Mouse (Mus musculus) heart, adult 2 months (tissue): ENCODE results near the gene 9530003J23Rik. TPM values are rescaled to one million over a fixed set of nuclear protein-coding genes. Genes with fewer than 3 reads are reported as not detected.
"Not testable (repeated sequence)": the region's sequence is repeated elsewhere in the genome, so short reads cannot be mapped to it uniquely, and the experiment has no call there.

ENCODE experiments used
- DNase-seq, 2 experiments: peaks; one replicate each; pipeline ENCODE4 v3.0.0; 2021
- H3K27ac ChIP-seq: fragments of 200-600 bp; 2 replicates; pipeline ENCODE4 v1.8.1; 2022
- H3K27me3 ChIP-seq: fragments of 200-500 bp; 2 replicates; pipeline ENCODE4 v1.6.1; 2012; ENCODE audit warnings: mild to moderate bottlenecking, low read length, inconsistent platforms, mixed read lengths; ENCODE audit not compliant: control insufficient read depth, insufficient read depth
- H3K36me3 ChIP-seq: fragments of 200-500 bp; 2 replicates; pipeline ENCODE4 v1.6.1; 2012; ENCODE audit warnings: low read length, inconsistent platforms; ENCODE audit not compliant: control insufficient read depth, insufficient read depth
- H3K4me1 ChIP-seq: fragments of 200-500 bp; 2 replicates; pipeline ENCODE4 v1.6.1; 2011; ENCODE audit warnings: low read length; ENCODE audit not compliant: control insufficient read depth, insufficient read depth
- H3K4me3 ChIP-seq: fragments of 200-600 bp; 2 replicates; pipeline ENCODE4 v1.8.1; 2022
- H3K79me2 ChIP-seq: fragments of 200-500 bp; replicated peaks from 2 replicates; pipeline ENCODE4 v1.6.1; 2012; ENCODE audit warnings: mild to moderate bottlenecking, inconsistent platforms, low read length, moderate library complexity, mixed read lengths; ENCODE audit not compliant: control insufficient read depth, insufficient read depth
- H3K9ac ChIP-seq: fragments of 200-500 bp; 2 replicates; pipeline ENCODE4 v1.6.1; 2012; ENCODE audit warnings: low read depth, mild to moderate bottlenecking, control low read depth, inconsistent platforms, low read length, mixed read lengths
- CTCF ChIP-seq: fragments of 200-600 bp; IDR thresholded peaks from 2 replicates; pipeline ENCODE4 v1.8.1; 2022; ENCODE audit warnings: antibody characterized with exemption, mild to moderate bottlenecking, moderate library complexity
- EP300 ChIP-seq: fragments of 200-500 bp; IDR thresholded peaks from 2 replicates; pipeline ENCODE4 v1.6.1; 2011; ENCODE audit warnings: low read depth, low read length, control low read depth; ENCODE audit not compliant: insufficient read depth
- POLR2A ChIP-seq: fragments of 200-500 bp; IDR thresholded peaks from 2 replicates; pipeline ENCODE4 v1.6.1; 2011; ENCODE audit warnings: mild to moderate bottlenecking, low read depth, low read length, control low read depth; ENCODE audit not compliant: insufficient read depth
- WGBS: fragments of 180-500 bp; shearing (Covaris S2); methylation state at CpG from one replicate; pipeline ENCODE4 v1.1.7; 2018; 5-methylcytosine and 5-hydroxymethylcytosine counted together
- intact Hi-C: fragments of 180-260 bp; cut with DNase I; formaldehyde crosslinking; loops from one replicate; pipeline ENCODE4 v1.15.1; 2025
- polyA plus RNA-seq: library from polyadenylated mRNA; depleted of rRNA; stranded (reverse); fragments of >200 nt; gene quantifications from 2 replicates; pipeline ENCODE4 v1.2.3, GENCODE M21; 2012
- total RNA-seq, 2 experiments: library from RNA; stranded (reverse); gene quantifications; 2 replicates each; pipeline ENCODE4 v1.2.3; 2021

Gene 9530003J23Rik
- total and polyA plus RNA-seq, 3 experiments, result not detected

DNA sequence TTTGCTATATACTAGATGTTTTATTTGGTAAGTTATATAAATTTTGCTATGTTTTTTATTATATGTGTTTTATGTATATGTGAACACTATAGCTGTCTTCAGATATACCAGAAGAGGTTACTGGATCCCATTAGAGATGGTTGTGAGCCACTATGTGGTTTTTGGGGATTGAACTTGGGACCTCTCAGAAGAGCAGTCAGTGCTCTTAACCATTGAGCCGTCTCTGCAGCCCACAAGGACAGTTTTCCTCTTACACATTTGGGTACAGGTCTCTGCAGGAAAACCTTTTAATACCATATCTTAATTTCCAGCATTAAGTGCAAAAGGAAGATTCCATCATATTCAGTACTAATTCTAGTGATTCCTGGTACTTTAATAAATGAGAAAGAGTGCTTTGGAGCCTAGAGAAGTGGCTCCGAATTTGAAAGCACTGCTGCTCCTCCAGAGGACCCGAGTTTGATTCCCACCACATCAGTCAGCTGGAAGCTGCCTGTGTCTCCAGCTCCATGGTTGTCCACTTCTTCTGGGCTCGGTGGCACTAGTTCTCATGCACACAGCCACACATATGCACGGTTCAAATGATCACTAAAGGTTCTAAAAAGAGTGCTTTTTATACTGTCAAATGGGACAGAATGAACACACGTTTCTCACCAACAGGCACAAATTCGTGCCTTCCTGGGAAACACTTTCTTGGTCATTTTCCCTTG, 45.5 kb upstream of the 9530003J23Rik start:
- no peak overlapping the region for H3K9ac ChIP-seq
- no peaks in the 10 kb centered on the region for H3K4me1 ChIP-seq
- H3K36me3 ChIP-seq, result no peaks in the 10 kb centered on the region
- intact Hi-C loops, result no loop called here
- no peaks in the 10 kb centered on the region for H3K27me3 ChIP-seq
- H3K4me3 ChIP-seq, result no peak overlapping the region
- DNase-seq, result no peak
- WGBS, result 84% methylated on average over 7 of the region's 7 CpGs
- H3K79me2 ChIP-seq, result no peaks in the 10 kb centered on the region
- no peak for TF ChIP-seq CTCF
- no peak for TF ChIP-seq POLR2A
- no peak for TF ChIP-seq EP300
- H3K27ac ChIP-seq, result no peak overlapping the region

DNA sequence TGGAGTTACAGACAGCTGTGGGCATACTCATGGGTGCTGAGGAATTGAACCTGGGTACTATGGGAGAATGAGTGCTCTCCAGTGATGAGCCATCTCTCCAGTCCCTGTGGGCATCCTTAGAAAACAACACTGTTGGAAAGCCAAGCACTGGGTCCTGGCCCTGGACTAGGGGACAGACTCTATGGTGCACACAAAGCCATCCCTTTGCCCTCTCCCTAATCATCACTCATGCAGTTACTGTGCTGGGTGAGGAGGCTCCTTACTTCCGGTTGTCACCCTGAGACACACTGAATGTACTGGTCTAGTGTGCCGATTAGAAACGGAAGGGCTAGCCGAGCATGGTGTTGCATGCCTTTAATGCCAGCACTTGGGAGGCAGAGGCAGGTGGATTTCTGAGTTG, 44.7 kb upstream of the 9530003J23Rik start:
- DNase-seq, H3K27me3 ChIP-seq, H3K79me2 ChIP-seq, H3K4me1 ChIP-seq, H3K36me3 ChIP-seq, H3K4me3 ChIP-seq, H3K9ac ChIP-seq, H3K27ac ChIP-seq, intact Hi-C loops: not testable (repeated sequence)
- WGBS, result 89% methylated on average over 4 of the region's 4 CpGs

DNA sequence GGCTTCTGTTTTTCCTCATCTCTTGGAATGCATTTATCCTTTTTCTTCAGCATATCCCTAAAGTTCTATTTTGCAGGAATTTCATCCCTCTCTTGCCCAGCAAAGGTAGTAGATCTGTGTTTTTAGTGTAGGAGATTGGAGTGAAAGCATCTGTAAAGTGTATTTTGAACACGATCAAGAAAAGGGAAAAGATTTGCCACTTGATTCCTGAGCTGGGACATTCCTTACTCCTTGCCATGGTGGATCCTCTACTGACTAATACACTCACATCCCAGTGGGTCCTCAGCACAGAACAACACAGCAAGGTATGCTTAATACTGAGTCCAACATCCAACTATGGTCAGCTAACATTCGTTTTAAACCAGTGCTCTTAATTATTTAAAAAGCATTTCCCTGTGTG, 44.0 kb upstream of the 9530003J23Rik start:
- no peaks in the 10 kb centered on the region for H3K4me1 ChIP-seq
- H3K36me3 ChIP-seq, result no peaks in the 10 kb centered on the region
- H3K79me2 ChIP-seq, result no peaks in the 10 kb centered on the region
- 73% methylated on average over 2 of the region's 2 CpGs for WGBS
- no peak overlapping the region for H3K4me3 ChIP-seq
- no peak overlapping the region for H3K9ac ChIP-seq
- H3K27me3 ChIP-seq, result no peaks in the 10 kb centered on the region
- no peak overlapping the region for H3K27ac ChIP-seq
- intact Hi-C loops, result no loop called here
- DNase-seq, result no peak
- no peak for TF ChIP-seq CTCF
- no peak for TF ChIP-seq EP300
- no peak for TF ChIP-seq POLR2A

DNA sequence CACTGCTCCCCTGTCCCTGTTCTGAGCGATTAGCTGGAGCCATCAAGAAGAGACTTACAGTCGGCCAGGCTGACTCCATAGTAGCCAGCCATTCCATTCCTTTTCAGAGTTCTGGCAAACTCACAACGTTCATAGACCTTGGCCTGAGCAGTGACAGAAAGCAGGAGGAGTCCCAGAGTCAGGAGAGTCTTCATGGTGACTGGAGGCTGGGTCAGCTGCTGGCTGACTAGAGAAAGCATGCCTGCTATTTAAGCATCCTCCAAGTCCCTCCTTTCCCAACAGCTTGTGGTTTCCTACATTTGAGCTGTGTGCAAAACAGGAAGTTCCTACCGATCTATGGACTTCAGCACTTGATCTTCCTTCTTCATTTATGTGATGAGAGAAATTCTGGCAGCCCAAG, 43.5 kb upstream of the 9530003J23Rik start, which contains the start of gene Lyz2:
Gene Lyz2, minus strand, starts transcription at position 273 of the 400 bp plus-strand sequence.
- no peak within 1 kb of the TSS for H3K4me3 ChIP-seq
- peak; percentile 31 to 44 for DNase-seq
- WGBS, result 42% methylated on average over 4 of the region's 4 CpGs

DNA sequence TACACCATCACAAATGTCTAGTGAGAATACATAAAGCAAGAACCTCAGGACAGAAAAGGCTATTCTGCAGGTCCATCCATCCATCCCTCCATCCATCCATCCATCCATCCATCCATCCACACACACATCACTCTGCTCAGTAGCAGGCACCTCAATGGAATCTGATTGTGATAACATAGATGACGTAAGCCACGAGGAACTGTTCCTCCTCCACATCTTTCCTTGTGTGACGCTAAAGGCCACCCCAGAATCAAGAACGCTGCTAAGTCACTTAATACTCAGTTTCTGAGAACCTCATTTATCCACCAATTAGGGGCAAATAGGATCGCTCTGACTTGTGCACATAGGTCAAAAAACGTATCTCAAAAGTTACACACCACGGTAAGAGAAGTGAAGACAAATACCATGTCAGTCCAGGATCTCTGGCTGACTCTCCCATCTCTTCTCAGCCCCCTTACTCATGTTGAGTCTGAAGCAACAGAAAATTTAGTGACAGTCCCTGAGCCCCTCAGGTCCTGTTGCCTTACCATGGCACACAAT, 42.9 kb upstream of the 9530003J23Rik start:
- H3K27ac ChIP-seq, result no peak overlapping the region
- intact Hi-C loops, result no loop called here
- no peak overlapping the region for H3K4me3 ChIP-seq

More for the DNA sequence above, 43.5 kb upstream of the 9530003J23Rik start, which contains the start of gene Lyz2:
- Histone ChIP-seq H3K9ac (no peak within 1 kb of the TSS), H3K36me3 (no peaks in the 10 kb centered on the region), H3K4me1 (no peaks in the 10 kb centered on the region), H3K27me3 (no peaks in the 10 kb centered on the region), H3K79me2 (no peaks in the 10 kb centered on the region), H3K27ac (no peak within 1 kb of the TSS)
- intact Hi-C loops, result no loop called here
- TF ChIP-seq POLR2A (peak; percentile 56; the same call in 1 of the 2 replicates), CTCF (no peak)

DNA sequence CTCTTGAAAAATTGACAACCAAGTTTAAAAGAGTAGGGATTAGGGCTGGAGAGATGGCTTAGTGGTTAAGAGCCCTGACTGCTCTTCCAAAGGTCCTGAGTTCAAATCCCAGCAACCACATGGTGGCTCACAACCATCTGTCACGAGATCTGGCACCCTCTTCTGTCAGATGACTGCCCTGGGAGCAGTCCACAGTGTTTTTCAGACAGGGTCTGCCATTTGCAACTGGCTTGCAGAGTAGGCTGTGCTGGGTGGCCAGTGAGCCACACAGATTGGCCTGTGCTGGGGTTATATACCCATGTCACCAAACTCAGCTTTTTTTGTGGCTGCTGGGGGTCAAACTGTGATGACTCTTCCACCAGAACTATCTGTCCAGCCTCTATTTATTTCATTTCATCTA, 41.5 kb upstream of the 9530003J23Rik start:
- Histone ChIP-seq H3K79me2 (no peaks in the 10 kb centered on the region), H3K9ac (no peak overlapping the region), H3K36me3 (no peaks in the 10 kb centered on the region), H3K4me1 (no peaks in the 10 kb centered on the region), H3K27me3 (no peaks in the 10 kb centered on the region), H3K4me3 (no peak overlapping the region), H3K27ac (no peak overlapping the region)
- peak in 1 of 2 experiments; percentile 25 for DNase-seq
- 53% methylated on average over 1 of the region's 1 CpGs for WGBS
- intact Hi-C loops, result loop anchor here (10.0 kb wide), 1 partner anchor 45 kb away; no protein-coding TSS in a partner anchor
- TF ChIP-seq POLR2A (no peak), CTCF (no peak), EP300 (no peak)

More for the DNA sequence above, 42.9 kb upstream of the 9530003J23Rik start:
- Histone ChIP-seq H3K79me2 (no peaks in the 10 kb centered on the region), H3K9ac (no peak overlapping the region), H3K27me3 (no peaks in the 10 kb centered on the region), H3K36me3 (no peaks in the 10 kb centered on the region), H3K4me1 (no peaks in the 10 kb centered on the region)
- WGBS, result 66% methylated on average over 7 of the region's 7 CpGs
- DNase-seq, result no peak
- TF ChIP-seq CTCF (no peak), POLR2A (no peak), EP300 (no peak)

DNA sequence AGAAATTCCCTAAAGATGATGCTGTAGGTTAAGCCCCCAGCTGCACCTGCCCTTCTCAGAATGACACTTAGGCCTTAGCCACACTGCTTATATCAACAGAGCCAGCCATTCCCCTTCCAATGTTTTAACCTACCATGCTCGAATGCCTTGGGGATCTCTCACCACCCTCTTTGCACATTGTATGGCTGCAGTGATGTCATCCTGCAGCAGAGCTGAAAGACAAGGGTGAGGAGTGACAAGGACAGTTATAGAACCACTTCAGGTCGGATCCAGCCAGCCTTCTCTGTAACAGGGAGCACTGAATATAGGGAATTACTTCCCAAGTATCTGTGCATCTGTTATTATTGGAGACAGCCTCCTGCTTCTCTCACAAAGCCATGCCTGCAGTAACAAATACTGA, 40.0 kb upstream of the 9530003J23Rik start:
- H3K9ac ChIP-seq, H3K27me3 ChIP-seq, H3K4me1 ChIP-seq, H3K4me3 ChIP-seq, H3K27ac ChIP-seq, H3K36me3 ChIP-seq, DNase-seq, H3K79me2 ChIP-seq: not testable (repeated sequence)
- intact Hi-C loops, result loop anchor here (10.0 kb wide), 1 partner anchor 46 kb away; no protein-coding TSS in a partner anchor
- WGBS, result 34% methylated on average over 2 of the region's 2 CpGs

DNA sequence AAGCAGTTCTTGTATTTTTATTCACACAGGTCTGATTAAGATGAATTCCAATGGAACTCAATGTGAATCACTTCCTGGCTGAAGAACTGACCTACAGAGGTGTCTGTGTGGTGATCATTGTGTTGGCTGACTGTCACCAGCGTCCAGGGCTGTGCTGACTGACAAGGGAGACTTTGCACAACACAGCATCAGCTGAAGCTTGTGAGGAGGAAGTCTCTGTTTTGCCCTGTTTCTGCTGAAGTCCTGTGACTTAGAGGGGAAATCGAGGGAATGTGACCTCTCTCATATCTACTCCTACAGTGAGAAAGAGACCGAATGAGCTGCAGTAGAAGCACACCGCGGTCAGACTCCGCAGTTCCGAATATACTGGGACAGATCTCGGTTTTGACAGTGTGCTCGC, 39.3 kb upstream of the 9530003J23Rik start:
- intact Hi-C loops, result loop anchor here (10.0 kb wide), 1 partner anchor 47 kb away; no protein-coding TSS in a partner anchor
- not testable (repeated sequence) for DNase-seq, H3K4me3 ChIP-seq, H3K79me2 ChIP-seq, H3K9ac ChIP-seq, H3K27ac ChIP-seq, H3K36me3 ChIP-seq, H3K4me1 ChIP-seq, H3K27me3 ChIP-seq
- 69% methylated on average over 9 of the region's 9 CpGs for WGBS
